Mouse (Mus musculus) MEL (cell line): ENCODE measurements at regions not wholly inside any gene's neighbourhood (a gene's known extent, or its start where the extent isn't known, plus 50 kb on each side); places are given as distances from the start of the nearest gene placed in this dataset.

Experiments used
- CHD2 ChIP-seq: IDR thresholded peaks from 2 replicates; pipeline ENCODE4 v1.6.1; 2011; ENCODE audit warnings: low read length, improper control_type of control experiment
- CTCF ChIP-seq, 3 experiments: IDR thresholded peaks in 2 of 3; conservative IDR thresholded peaks in 1 of 3; 2 replicates each; pipeline ENCODE4 v1.5.1; 2011 to 2012; ENCODE audit warnings: low read length in 3 of 3, low read depth in 2 of 3, mild to moderate bottlenecking in 2 of 3, improper control_type of control experiment in 1 of 3, inconsistent platforms in 1 of 3, mixed read lengths in 1 of 3, moderate library complexity in 1 of 3; ENCODE audit not compliant: control insufficient read depth in 1 of 3, insufficient read depth in 1 of 3, poor library complexity in 1 of 3, severe bottlenecking in 1 of 3
- ELF1 ChIP-seq: IDR thresholded peaks from 2 replicates; pipeline ENCODE4 v1.6.1; 2014; ENCODE audit warnings: low read depth, mild to moderate bottlenecking, inconsistent platforms, low read length, improper control_type of control experiment, moderate library complexity
- GATA1 ChIP-seq: IDR thresholded peaks from 2 replicates; pipeline ENCODE4 v1.6.1; 2011; ENCODE audit warnings: low read depth, low read length, improper control_type of control experiment
- MAX ChIP-seq: IDR thresholded peaks from 2 replicates; pipeline ENCODE4 v1.6.1; 2011; ENCODE audit warnings: low read length, improper control_type of control experiment
- NELFE ChIP-seq: IDR thresholded peaks from 2 replicates; pipeline ENCODE4 v1.6.1; 2011; ENCODE audit warnings: low read depth, low read length, improper control_type of control experiment
- POLR2A ChIP-seq, 2 experiments: IDR thresholded peaks; 2 replicates each; pipeline ENCODE4 v1.6.1; 2011 to 2012; ENCODE audit warnings: low read length in 2 of 2, mild to moderate bottlenecking in 2 of 2, control low read depth in 1 of 2, improper control_type of control experiment in 1 of 2, low read depth in 1 of 2, moderate library complexity in 1 of 2; ENCODE audit not compliant: control insufficient read depth in 1 of 2, insufficient read depth in 1 of 2, poor library complexity in 1 of 2
- POLR2AphosphoS2 ChIP-seq: IDR thresholded peaks from 2 replicates; pipeline ENCODE4 v1.6.1; 2011; ENCODE audit warnings: low read length, improper control_type of control experiment
- TCF12 ChIP-seq: IDR thresholded peaks from 2 replicates; pipeline ENCODE4 v1.6.1; 2014; ENCODE audit warnings: low read depth, mild to moderate bottlenecking, inconsistent platforms, low read length, improper control_type of control experiment, moderate library complexity
- ZNF384 ChIP-seq: IDR thresholded peaks from 2 replicates; pipeline ENCODE4 v1.6.1; 2012; ENCODE audit warnings: low read depth, mild to moderate bottlenecking, inconsistent platforms, low read length, improper control_type of control experiment

DNA sequence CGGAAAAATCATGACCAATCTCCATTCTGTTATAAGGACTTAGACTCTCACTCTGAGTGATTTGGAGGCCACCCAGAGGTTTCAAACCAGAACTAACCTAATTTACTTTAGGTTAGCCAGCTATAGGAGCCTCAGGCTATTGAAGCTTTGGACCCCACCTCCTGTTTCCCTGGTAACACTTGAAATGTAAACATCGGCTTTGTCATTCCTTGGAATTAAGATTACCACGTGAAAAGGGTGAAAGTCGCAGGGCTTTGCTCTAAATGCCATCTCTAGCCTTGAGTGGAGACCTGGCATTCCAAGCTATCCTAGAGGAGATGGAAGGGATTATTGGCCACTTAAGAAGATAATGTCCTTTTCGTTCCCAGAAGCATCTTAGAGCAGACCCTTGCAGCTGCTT is 141.5 kb upstream of the Vps41 start:
- TF ChIP-seq NELFE (no peak), CTCF (IDR thresholded peaks at IDR 0.05 in 2 of 3, conservative IDR thresholded peaks at IDR 0.05 in 1 of 3; ENCODE audit: control insufficient read depth in 1 of 3, insufficient read depth in 1 of 3, low read depth in 2 of 3, low read length in 3 of 3, poor library complexity in 1 of 3, severe bottlenecking in 1 of 3) (no peak), MAX (no peak), ZNF384 (no peak), POLR2A (IDR thresholded peaks at IDR 0.05; ENCODE audit: control insufficient read depth in 1 of 2, insufficient read depth in 1 of 2, low read depth in 1 of 2, low read length in 2 of 2, poor library complexity in 1 of 2) (no peak), POLR2AphosphoS2 (no peak), CHD2 (no peak), GATA1 (no peak), ELF1 (no peak), TCF12 (no peak)
